Mouse (Mus musculus): ENCODE data around the gene Metrnl. TPM values are rescaled to one million over a fixed set of nuclear protein-coding genes. Genes with fewer than 3 reads are reported as not detected.
"Not testable (repeated sequence)": the region's sequence is repeated elsewhere in the genome, so short reads cannot be mapped to it uniquely, and the experiment has no call there.

The Metrnl gene
- 3.4 and 4.2 TPM in 2 replicates for polyA plus RNA-seq (2015; fragmentation: Nextera tagmentation; extraction: Ambion mirVana)

DNA sequence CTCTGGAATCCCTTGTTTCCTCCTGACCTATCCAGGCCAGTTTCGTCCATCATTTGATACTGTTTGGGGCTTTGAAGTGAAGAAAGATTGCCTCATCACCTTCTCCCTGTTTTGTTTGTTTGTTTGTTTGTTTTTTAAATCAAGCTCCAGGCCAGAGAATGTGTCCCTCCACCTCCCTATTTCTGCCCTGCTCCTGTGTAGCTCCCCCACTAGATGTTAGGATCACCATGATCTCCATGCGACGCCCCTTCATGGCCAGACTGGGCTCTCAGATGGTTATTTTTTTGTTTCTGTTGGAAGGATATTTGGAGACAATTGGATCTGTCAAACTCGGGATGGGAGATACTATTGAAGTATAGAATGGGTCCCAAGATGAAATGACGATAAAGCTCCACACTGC, at the start of gene Metrnl:
TSS of gene Metrnl (plus strand) at position 301 of the 400 bp plus-strand sequence.
- H3K27ac ChIP-seq (replicated peaks): no peak within 1 kb of the TSS
- H3K36me3 ChIP-seq (replicated peaks): no peaks in the 10 kb centered on the region
- H3K4me1 ChIP-seq (replicated peaks): 0 out of 2 replicates have a peak, but pooled peaks cover 17% of the 10 kb centered on the region
- no peak for ATAC-seq (ENCODE audit: insufficient read depth)
- H3K4me3 ChIP-seq (replicated peaks): peak within 1 kb of the TSS; percentile 59
- no peaks in the 10 kb centered on the region for H3K9me3 ChIP-seq (replicated peaks)
- H3K4me2 ChIP-seq: peak within 1 kb of the TSS; percentile 79
- H3K9ac ChIP-seq: peak within 1 kb of the TSS; percentile 30; the same call in 1 of the 2 replicates
- WGBS (ENCODE audit: insufficient replicate concordance): 70% methylated on average over 5 of the region's 5 CpGs
- peaks cover 57% of the 10 kb centered on the region for H3K27me3 ChIP-seq

GRCm38 (mm10) chr11:121651556-121651955, 49.8 kb upstream of the Metrnl start:
- WGBS (ENCODE audit: insufficient replicate concordance): 76% methylated on average over 9 of the region's 9 CpGs
- Histone ChIP-seq H3K27me3 (no peaks in the 10 kb centered on the region), H3K27ac (replicated peaks) (no peak overlapping the region), H3K4me1 (replicated peaks) (peaks cover 13% of the 10 kb centered on the region; the same call in 1 of the 2 replicates), H3K4me3 (replicated peaks) (no peak overlapping the region), H3K9me3 (replicated peaks) (no peaks in the 10 kb centered on the region), H3K4me2 (no peak overlapping the region), H3K9ac (no peak overlapping the region), H3K36me3 (replicated peaks) (no peaks in the 10 kb centered on the region)
- no peak for ATAC-seq (ENCODE audit: insufficient read depth)

DNA sequence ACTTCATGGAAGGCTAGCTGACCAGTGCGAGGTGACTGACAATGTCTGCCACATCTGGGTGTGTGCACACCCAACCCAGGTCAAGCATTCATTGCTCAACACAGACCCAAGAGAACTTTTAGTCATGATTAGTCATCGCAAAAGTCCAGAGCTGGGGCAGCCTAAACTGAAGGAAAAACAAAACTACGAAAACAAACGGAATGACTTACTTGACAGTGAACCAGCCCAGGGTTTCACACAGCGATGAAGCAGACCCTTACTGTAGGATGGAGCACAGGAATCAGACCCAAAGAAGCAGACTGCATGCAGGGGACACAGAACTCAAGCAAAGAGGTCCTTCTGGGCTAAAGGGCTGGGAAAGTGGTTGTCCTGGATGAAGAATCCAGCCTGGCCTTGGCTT, 49.4 kb upstream of the Metrnl start:
- Histone ChIP-seq H3K4me2 (no peak overlapping the region), H3K27me3 (no peaks in the 10 kb centered on the region), H3K9ac (no peak overlapping the region), H3K4me1 (replicated peaks) (peaks cover 13% of the 10 kb centered on the region; the same call in 1 of the 2 replicates), H3K36me3 (replicated peaks) (no peaks in the 10 kb centered on the region), H3K4me3 (replicated peaks) (no peak overlapping the region), H3K9me3 (replicated peaks) (no peaks in the 10 kb centered on the region), H3K27ac (replicated peaks) (no peak overlapping the region)
- 73% methylated on average over 5 of the region's 5 CpGs for WGBS (ENCODE audit: insufficient replicate concordance)
- no peak for ATAC-seq (ENCODE audit: insufficient read depth)

GRCm38 (mm10) chr11:121652547-121653305, 48.6 kb upstream of the Metrnl start:
- H3K36me3 ChIP-seq (replicated peaks): no peaks in the 10 kb centered on the region
- WGBS (ENCODE audit: insufficient replicate concordance): 43% methylated on average over 10 of the region's 10 CpGs
- H3K4me1 ChIP-seq (replicated peaks): peaks cover 13% of the 10 kb centered on the region; the same call in 1 of the 2 replicates
- no peak for ATAC-seq (ENCODE audit: insufficient read depth)
- no peak overlapping the region for H3K27ac ChIP-seq (replicated peaks)
- H3K4me3 ChIP-seq (replicated peaks): no peak overlapping the region
- no peak overlapping the region for H3K4me2 ChIP-seq
- H3K9ac ChIP-seq: no peak overlapping the region
- no peaks in the 10 kb centered on the region for H3K27me3 ChIP-seq
- H3K9me3 ChIP-seq (replicated peaks): no peaks in the 10 kb centered on the region

- ATAC-seq (ENCODE audit: insufficient read depth): no peak
- Histone ChIP-seq H3K4me2 (no peak overlapping the region), H3K27ac (replicated peaks) (no peak overlapping the region), H3K36me3 (replicated peaks) (no peaks in the 10 kb centered on the region), H3K4me1 (replicated peaks) (peaks cover 13% of the 10 kb centered on the region; the same call in 1 of the 2 replicates), H3K4me3 (replicated peaks) (no peak overlapping the region), H3K9me3 (replicated peaks) (no peaks in the 10 kb centered on the region), H3K27me3 (no peaks in the 10 kb centered on the region), H3K9ac (no peak overlapping the region)
- WGBS (ENCODE audit: insufficient replicate concordance): 76% methylated on average over 4 of the region's 4 CpGs
Observed at GRCm38 (mm10) chr11:121653631-121654030, 47.7 kb upstream of the Metrnl start.

- Histone ChIP-seq H3K9ac (no peak overlapping the region), H3K27ac (replicated peaks) (no peak overlapping the region), H3K36me3 (replicated peaks) (no peaks in the 10 kb centered on the region), H3K9me3 (replicated peaks) (no peaks in the 10 kb centered on the region), H3K4me2 (no peak overlapping the region), H3K4me3 (replicated peaks) (no peak overlapping the region), H3K4me1 (replicated peaks) (peaks cover 13% of the 10 kb centered on the region; the same call in 1 of the 2 replicates), H3K27me3 (no peaks in the 10 kb centered on the region)
- no peak for ATAC-seq (ENCODE audit: insufficient read depth)
- 73% methylated on average over 9 of the region's 9 CpGs for WGBS (ENCODE audit: insufficient replicate concordance)
Observed at GRCm38 (mm10) chr11:121654406-121654945, 46.9 kb upstream of the Metrnl start.

DNA sequence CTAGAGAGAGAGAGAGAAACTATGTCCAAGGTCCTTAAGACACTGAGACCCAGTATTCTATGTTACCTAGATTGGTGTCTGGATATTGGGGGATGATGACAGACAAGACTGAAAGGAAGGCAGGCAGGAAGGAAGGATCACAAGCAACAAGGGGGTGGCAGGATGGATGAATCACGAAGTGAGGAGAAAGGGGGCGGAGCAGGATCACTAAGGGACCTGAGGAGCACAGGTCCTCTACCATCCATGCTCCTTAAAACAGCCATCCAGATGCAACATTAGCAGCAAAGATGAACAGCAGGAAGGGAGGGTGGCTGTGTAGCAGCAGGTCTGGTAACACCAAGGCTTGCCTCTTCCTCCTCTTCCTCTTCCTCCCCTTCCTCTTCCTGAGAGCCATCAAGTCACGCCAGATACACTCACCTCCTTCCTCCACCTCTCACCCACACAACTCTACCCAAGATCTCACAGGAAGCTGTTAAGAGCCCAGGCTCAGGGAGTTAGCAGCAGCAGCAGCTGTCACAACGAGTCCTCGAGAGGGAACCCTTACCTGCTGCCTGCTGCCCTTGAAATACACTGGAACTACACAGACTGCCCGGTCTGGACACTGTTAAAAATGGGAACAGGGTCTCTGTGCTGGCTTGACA, 46.1 kb upstream of the Metrnl start:
- 31% methylated on average over 6 of the region's 6 CpGs for WGBS (ENCODE audit: insufficient replicate concordance)
- Histone ChIP-seq H3K9ac (no peak overlapping the region), H3K4me2 (no peak overlapping the region), H3K4me1 (replicated peaks) (peaks cover 13% of the 10 kb centered on the region; the same call in 1 of the 2 replicates), H3K27ac (replicated peaks) (no peak overlapping the region), H3K9me3 (replicated peaks) (no peaks in the 10 kb centered on the region), H3K27me3 (no peaks in the 10 kb centered on the region), H3K4me3 (replicated peaks) (no peak overlapping the region), H3K36me3 (replicated peaks) (no peaks in the 10 kb centered on the region)
- ATAC-seq (ENCODE audit: insufficient read depth): no peak

- 49% methylated on average over 6 of the region's 6 CpGs for WGBS (ENCODE audit: insufficient replicate concordance)
- Histone ChIP-seq H3K4me1 (replicated peaks) (peaks cover 13% of the 10 kb centered on the region; the same call in 1 of the 2 replicates), H3K27ac (replicated peaks) (no peak overlapping the region), H3K9ac (no peak overlapping the region), H3K4me2 (no peak overlapping the region), H3K4me3 (replicated peaks) (no peak overlapping the region), H3K27me3 (no peaks in the 10 kb centered on the region), H3K36me3 (replicated peaks) (no peaks in the 10 kb centered on the region), H3K9me3 (replicated peaks) (no peaks in the 10 kb centered on the region)
- no peak for ATAC-seq (ENCODE audit: insufficient read depth)
Observed at GRCm38 (mm10) chr11:121655807-121656511, 45.4 kb upstream of the Metrnl start.

GRCm38 (mm10) chr11:121658151-121658550, 43.2 kb upstream of the Metrnl start:
- WGBS (ENCODE audit: insufficient replicate concordance): 33% methylated on average over 1 of the region's 1 CpGs
- H3K4me3 ChIP-seq (replicated peaks): no peak overlapping the region
- ATAC-seq (ENCODE audit: insufficient read depth): no peak
- H3K27me3 ChIP-seq: no peaks in the 10 kb centered on the region
- no peaks in the 10 kb centered on the region for H3K9me3 ChIP-seq (replicated peaks)
- no peak overlapping the region for H3K9ac ChIP-seq
- H3K27ac ChIP-seq (replicated peaks): no peak overlapping the region
- H3K4me2 ChIP-seq: no peak overlapping the region
- H3K4me1 ChIP-seq (replicated peaks): peaks cover 13% of the 10 kb centered on the region; the same call in 1 of the 2 replicates
- H3K36me3 ChIP-seq (replicated peaks): no peaks in the 10 kb centered on the region

- H3K27me3 ChIP-seq; H3K4me1 ChIP-seq (replicated peaks); H3K9ac ChIP-seq; H3K36me3 ChIP-seq (replicated peaks); H3K4me3 ChIP-seq (replicated peaks); H3K27ac ChIP-seq (replicated peaks); H3K9me3 ChIP-seq (replicated peaks); H3K4me2 ChIP-seq; ATAC-seq (ENCODE audit: insufficient read depth): not testable (repeated sequence)
- WGBS (ENCODE audit: insufficient replicate concordance): 71% methylated on average over 2 of the region's 2 CpGs
Observed at GRCm38 (mm10) chr11:121660604-121661003, 40.7 kb upstream of the Metrnl start.

GRCm38 (mm10) chr11:121661116-121661515, 40.2 kb upstream of the Metrnl start:
- Histone ChIP-seq H3K27me3 (no peaks in the 10 kb centered on the region), H3K9ac (no peak overlapping the region), H3K36me3 (replicated peaks) (no peaks in the 10 kb centered on the region), H3K27ac (replicated peaks) (no peak overlapping the region), H3K4me1 (replicated peaks) (peaks cover 1% of the 10 kb centered on the region; the same call in 1 of the 2 replicates), H3K4me3 (replicated peaks) (no peak overlapping the region), H3K4me2 (no peak overlapping the region), H3K9me3 (replicated peaks) (no peaks in the 10 kb centered on the region)
- WGBS (ENCODE audit: insufficient replicate concordance): 75% methylated on average over 2 of the region's 2 CpGs
- ATAC-seq (ENCODE audit: insufficient read depth): no peak
